Mouse (Mus musculus): Measurements from ENCODE around the gene Hoxa6. TPM values are rescaled to one million over a fixed set of nuclear protein-coding genes. Genes with fewer than 3 reads are reported as not detected.
A peak's percentile ranks its signal among the peaks of the same experiment; 100 is the strongest.

The Hoxa6 gene
- polyA plus RNA-seq, 1 experiment = not detected

DNA sequence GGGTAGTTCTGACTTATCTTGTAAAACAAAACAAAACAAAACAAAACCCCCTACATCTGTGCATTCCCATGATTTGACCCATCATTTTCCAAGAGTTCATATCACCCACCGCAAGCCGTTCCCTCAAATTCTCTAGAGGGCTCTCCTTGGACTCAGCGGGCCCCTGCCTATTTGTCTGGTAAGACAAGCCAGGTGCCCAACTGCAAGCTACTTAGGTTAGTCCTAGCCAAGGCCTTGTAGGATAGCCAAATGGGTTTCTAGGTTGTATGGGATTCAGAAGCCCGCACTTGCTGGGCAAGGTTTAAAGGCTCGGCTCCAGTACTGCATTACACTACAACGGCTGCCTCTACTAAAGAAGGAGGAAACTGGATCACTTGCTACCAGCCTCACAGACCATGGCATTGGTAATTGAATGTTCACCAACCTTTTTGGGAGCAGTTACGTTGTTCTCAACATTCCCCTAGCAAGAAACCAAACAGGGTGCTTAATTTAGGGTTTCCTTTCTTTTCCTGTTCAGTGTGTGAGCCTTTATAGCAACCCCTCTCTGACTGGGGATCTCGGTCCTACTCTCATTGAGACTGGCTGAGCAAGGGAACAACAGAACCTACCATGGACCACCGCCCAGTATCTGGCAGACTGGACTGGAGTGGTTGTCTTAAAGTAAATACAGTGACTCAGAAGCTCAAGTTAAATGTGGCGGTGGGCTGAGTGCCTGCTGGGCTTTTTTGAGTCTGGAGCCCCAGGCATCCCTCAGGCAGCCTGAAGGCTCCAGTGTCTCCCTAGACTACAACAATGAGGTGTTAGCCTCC, 29.0 kb upstream of the Hoxa6 start:
- Histone ChIP-seq H3K4me3 (replicated peaks; ENCODE audit: control insufficient read depth, low read depth, low read length) (no peak overlapping the region), H3K4me1 (ENCODE audit: control insufficient read depth, insufficient read depth, low read length) (no peaks in the 10 kb centered on the region), H3K27ac (ENCODE audit: control insufficient read depth, insufficient read depth, low read depth, low read length, poor library complexity) (no peak overlapping the region)
- no peak for TF ChIP-seq CTCF (IDR thresholded peaks at IDR 0.05; ENCODE audit: control insufficient read depth, insufficient read depth, low read length)
- TF ChIP-seq POLR2A (IDR thresholded peaks at IDR 0.05; ENCODE audit: borderline replicate concordance, control insufficient read depth, low read depth, low read length) = no peak
- WGBS = 78% methylated on average over 10 of the region's 10 CpGs

DNA sequence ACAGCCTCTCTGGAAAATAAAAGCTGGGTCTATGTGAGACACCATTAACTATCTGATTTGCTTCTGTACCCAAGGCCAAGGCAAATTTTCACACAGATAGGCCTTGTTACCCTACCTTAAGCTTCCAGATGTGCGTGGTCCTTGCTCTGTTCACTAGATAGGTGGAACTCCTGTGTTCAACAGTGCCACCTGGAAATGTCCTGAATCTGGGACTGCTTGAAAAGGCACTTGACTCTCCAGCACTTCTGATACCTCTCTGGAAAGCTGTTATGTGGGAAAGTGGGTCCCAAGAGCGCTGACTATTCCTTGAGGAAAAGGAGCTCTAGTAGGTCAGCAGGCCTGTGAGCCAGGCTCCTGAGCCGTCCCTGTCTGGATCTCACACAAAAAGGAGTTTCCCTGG, 28.3 kb upstream of the Hoxa6 start:
- no peaks in the 10 kb centered on the region for H3K4me1 ChIP-seq (ENCODE audit: control insufficient read depth, insufficient read depth, low read length)
- 84% methylated on average over 3 of the region's 3 CpGs for WGBS
- no peak for TF ChIP-seq CTCF (IDR thresholded peaks at IDR 0.05; ENCODE audit: control insufficient read depth, insufficient read depth, low read length)
- TF ChIP-seq POLR2A (IDR thresholded peaks at IDR 0.05; ENCODE audit: borderline replicate concordance, control insufficient read depth, low read depth, low read length) = no peak
- H3K4me3 ChIP-seq (replicated peaks; ENCODE audit: control insufficient read depth, low read depth, low read length) = no peak overlapping the region
- no peak overlapping the region for H3K27ac ChIP-seq (ENCODE audit: control insufficient read depth, insufficient read depth, low read depth, low read length, poor library complexity)

DNA sequence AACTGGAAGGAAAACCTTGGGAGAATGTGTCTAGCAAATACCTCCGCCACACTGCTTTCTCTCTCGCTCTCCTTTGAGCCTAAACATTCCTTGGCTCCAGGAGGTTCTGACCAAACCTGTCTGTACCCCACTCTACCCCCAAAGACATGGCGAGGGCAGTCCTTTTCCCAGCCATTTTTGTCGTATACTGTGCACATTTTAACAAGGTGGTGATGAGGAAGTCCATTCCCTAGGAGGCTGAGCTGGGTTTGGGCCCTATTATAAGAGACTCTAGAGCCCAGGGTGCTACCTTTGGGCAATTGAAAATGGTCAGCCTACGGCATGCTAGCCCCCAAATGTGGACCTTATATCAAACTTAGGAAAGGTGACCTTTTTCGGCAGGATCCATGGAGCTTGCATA, 27.3 kb upstream of the Hoxa6 start:
- H3K4me3 ChIP-seq (replicated peaks; ENCODE audit: control insufficient read depth, low read depth, low read length) = no peak overlapping the region
- TF ChIP-seq POLR2A (IDR thresholded peaks at IDR 0.05; ENCODE audit: borderline replicate concordance, control insufficient read depth, low read depth, low read length) = no peak
- TF ChIP-seq CTCF (IDR thresholded peaks at IDR 0.05; ENCODE audit: control insufficient read depth, insufficient read depth, low read length) = no peak
- no peak overlapping the region for H3K27ac ChIP-seq (ENCODE audit: control insufficient read depth, insufficient read depth, low read depth, low read length, poor library complexity)
- 72% methylated on average over 6 of the region's 6 CpGs for WGBS
- H3K4me1 ChIP-seq (ENCODE audit: control insufficient read depth, insufficient read depth, low read length) = no peaks in the 10 kb centered on the region

DNA sequence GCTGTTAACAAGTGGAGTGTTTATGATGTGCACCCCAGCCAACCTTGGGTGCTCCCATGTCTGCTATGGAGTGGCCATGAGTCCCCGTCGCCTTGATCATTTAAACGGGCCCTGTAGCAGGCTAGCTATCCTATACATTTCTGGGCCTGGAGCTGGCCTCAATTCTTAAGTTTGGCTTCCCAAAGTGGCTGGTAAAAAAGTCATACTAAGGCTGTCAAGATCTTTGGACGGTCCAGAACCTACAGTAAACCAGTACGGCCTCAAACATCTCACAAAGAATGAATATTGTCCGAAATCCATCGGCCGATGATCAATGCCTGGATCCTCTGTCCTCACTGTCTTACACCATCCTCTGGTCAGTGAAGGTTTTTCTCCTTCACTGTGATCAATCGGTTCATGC, 26.7 kb upstream of the Hoxa6 start:
- Histone ChIP-seq H3K4me3 (replicated peaks; ENCODE audit: control insufficient read depth, low read depth, low read length) (no peak overlapping the region), H3K27ac (ENCODE audit: control insufficient read depth, insufficient read depth, low read depth, low read length, poor library complexity) (no peak overlapping the region), H3K4me1 (ENCODE audit: control insufficient read depth, insufficient read depth, low read length) (no peaks in the 10 kb centered on the region)
- WGBS = 80% methylated on average over 9 of the region's 9 CpGs
- TF ChIP-seq CTCF (IDR thresholded peaks at IDR 0.05; ENCODE audit: control insufficient read depth, insufficient read depth, low read length) (no peak), POLR2A (IDR thresholded peaks at IDR 0.05; ENCODE audit: borderline replicate concordance, control insufficient read depth, low read depth, low read length) (no peak)

DNA sequence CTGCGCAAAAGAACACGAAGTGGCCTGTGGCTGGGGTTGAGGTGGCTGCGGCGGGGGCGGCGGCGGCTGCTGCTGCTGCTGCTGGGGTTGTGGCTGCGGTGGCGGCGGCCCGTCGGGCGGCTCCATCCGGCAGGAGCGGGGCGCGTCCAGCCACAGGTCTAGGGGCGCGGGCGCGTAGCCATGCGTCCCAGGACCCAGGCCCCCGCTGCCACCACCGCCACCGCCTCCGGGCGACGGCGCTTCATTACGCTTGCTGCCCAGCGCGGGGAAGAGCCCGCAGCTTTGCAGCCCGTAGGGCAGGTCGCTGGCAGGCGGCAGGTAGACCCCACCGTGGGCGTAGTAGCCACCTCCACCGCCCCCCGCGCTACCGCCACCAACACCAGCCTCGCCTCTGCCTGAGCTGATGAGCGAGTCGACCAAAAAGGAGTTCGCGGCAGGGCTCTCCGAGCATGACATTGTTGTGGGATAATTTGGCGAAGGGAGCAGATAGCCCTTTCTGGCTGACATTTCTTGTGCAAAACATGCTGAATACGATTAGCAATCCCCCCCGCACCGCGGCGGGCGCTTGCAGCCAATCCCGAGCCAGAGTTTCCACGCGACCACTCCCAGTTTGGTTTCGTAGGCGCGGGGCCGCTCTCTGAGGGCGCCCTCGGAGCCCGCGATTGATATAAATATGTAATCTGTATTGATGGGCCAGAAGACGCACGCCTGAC, 26.1 kb upstream of the Hoxa6 start:
- WGBS = 2% methylated on average over 67 of the region's 68 CpGs
- Histone ChIP-seq H3K27ac (ENCODE audit: control insufficient read depth, insufficient read depth, low read depth, low read length, poor library complexity) (peak overlapping the region; percentile 48; the same call in 1 of the 2 replicates), H3K4me3 (replicated peaks; ENCODE audit: control insufficient read depth, low read depth, low read length) (no peak overlapping the region), H3K4me1 (ENCODE audit: control insufficient read depth, insufficient read depth, low read length) (no peaks in the 10 kb centered on the region)
- TF ChIP-seq POLR2A (IDR thresholded peaks at IDR 0.05; ENCODE audit: borderline replicate concordance, control insufficient read depth, low read depth, low read length) (no peak), CTCF (IDR thresholded peaks at IDR 0.05; ENCODE audit: control insufficient read depth, insufficient read depth, low read length) (no peak)

DNA sequence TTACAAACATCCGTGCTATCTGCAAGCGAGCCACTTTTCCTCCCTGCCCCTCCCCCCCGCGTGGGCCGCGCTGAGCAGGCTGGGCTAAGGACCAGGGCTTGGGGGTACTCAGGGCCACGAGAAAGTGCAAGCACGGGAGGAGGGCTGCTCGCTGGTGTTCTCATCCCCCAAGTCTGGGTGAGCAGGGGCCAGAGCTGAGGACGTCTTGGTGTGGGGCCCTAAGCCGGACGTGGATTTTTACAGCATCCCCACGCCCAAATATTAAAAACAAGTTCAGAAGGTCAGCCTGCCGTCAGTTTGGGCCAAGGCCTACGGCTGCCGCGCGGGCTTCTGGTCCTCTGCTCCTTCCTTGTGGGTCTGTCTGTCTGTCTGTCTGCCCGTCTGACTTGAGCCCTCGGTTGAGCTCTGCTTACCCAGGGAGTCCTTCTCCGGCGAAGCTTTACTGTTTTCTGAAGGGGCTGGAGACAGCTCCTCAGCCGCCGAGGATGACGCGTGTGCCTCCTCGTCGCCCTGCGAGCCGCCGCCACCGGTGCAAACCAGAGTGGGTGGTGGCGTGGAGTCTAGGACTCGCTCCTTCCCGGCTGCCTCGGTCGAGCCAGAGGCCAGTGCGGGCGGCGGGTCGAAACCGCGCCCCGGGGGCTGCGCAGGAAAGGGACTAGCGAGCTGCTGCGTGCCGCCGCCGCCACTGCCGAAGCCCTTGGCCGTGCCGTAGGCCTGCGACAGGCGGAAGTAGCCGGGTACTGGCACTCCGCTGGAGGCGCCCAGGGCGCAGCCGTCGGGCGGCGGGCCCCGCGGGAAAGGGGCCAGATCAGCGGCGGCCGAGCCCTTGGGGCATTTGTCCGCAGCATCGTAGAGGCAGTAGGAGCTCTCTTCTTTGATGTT, 25.3 kb upstream of the Hoxa6 start:
- H3K4me1 ChIP-seq (ENCODE audit: control insufficient read depth, insufficient read depth, low read length) = no peaks in the 10 kb centered on the region
- peak overlapping the region; percentile 48; the same call in 1 of the 2 replicates for H3K27ac ChIP-seq (ENCODE audit: control insufficient read depth, insufficient read depth, low read depth, low read length, poor library complexity)
- WGBS = 2% methylated on average over 70 of the region's 70 CpGs
- TF ChIP-seq CTCF (IDR thresholded peaks at IDR 0.05; ENCODE audit: control insufficient read depth, insufficient read depth, low read length) (no peak), POLR2A (IDR thresholded peaks at IDR 0.05; ENCODE audit: borderline replicate concordance, control insufficient read depth, low read depth, low read length) (no peak)
- H3K4me3 ChIP-seq (replicated peaks; ENCODE audit: control insufficient read depth, low read depth, low read length) = peak overlapping the region; percentile 9

DNA sequence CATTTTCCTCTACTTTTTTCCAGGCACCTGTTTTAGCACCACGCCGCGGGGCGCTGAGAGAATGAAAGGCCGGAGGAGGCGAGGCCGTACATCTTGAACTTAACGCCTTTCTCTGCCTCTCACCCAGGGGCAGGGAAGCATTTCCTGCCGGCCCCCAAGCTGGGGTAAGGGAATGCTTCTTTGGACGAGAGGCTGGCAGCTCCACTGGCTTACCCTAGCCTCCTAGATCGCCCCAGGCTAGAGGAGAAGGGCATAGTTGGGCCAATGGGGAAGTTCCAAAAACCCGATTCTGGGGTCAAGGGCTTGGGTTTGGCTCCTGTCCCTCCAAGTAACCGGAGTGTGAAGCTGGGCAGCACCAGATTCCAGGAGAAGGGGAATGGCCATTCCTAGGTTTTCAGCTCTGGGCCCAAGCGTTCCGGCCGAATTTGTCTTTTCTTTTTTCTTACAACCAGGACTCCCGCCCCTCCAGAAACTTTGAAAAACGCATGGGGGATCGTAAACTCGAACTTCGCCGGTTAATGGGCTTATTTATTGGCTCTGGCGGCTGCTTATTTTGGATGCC, 24.5 kb upstream of the Hoxa6 start:
- Histone ChIP-seq H3K4me3 (replicated peaks; ENCODE audit: control insufficient read depth, low read depth, low read length) (no peak overlapping the region), H3K4me1 (ENCODE audit: control insufficient read depth, insufficient read depth, low read length) (no peaks in the 10 kb centered on the region), H3K27ac (ENCODE audit: control insufficient read depth, insufficient read depth, low read depth, low read length, poor library complexity) (no peak overlapping the region)
- WGBS = 8% methylated on average over 23 of the region's 23 CpGs
- TF ChIP-seq POLR2A (IDR thresholded peaks at IDR 0.05; ENCODE audit: borderline replicate concordance, control insufficient read depth, low read depth, low read length) = no peak
- no peak for TF ChIP-seq CTCF (IDR thresholded peaks at IDR 0.05; ENCODE audit: control insufficient read depth, insufficient read depth, low read length)
